Mouse (Mus musculus): ENCODE measurements around the gene Calr.

GRCm38 (mm10) chr8:84831490-84831889 is 15.2 kb downstream of the Calr start, which contains the start of gene Gadd45gip1:
- TF ChIP-seq POLR2A (IDR thresholded peaks at IDR 0.05; ENCODE audit: insufficient read depth, low read depth, low read length) (no peak), CTCF (IDR thresholded peaks at IDR 0.05; ENCODE audit: insufficient read depth, low read depth, low read length) (no peak)

Data from olfactory bulb, adult 2 months (tissue).